Mouse (Mus musculus): ENCODE results near the gene Flot2. TPM values are rescaled to one million over a fixed set of nuclear protein-coding genes. Genes with fewer than 3 reads are reported as not detected.

The Flot2 gene
- polyA plus RNA-seq, 1 experiment from 2014 or later = 56.2 TPM

GRCm38 (mm10) chr11:78102958-78103747 lies 65.4 kb downstream of the Flot2 start:
- H3K4me3 ChIP-seq (ENCODE audit: low read depth, low read length) = no peak overlapping the region
- no peaks in the 10 kb centered on the region for H3K9me3 ChIP-seq (replicated peaks; ENCODE audit: control insufficient read depth, low read length)
- WGBS = 69% methylated on average over 5 of the region's 5 CpGs
- no peaks in the 10 kb centered on the region for H3K4me1 ChIP-seq (ENCODE audit: control insufficient read depth, insufficient read depth, low read length)
- H3K27ac ChIP-seq (ENCODE audit: low read depth, low read length) = no peak overlapping the region
- ATAC-seq (no peak), DNase-seq (ENCODE audit: low spot score) (no peak)
- H3K9ac ChIP-seq (ENCODE audit: low read length) = no peak overlapping the region
- 0 out of 2 replicates have a peak, but pooled peaks cover 3% of the 10 kb centered on the region for H3K36me3 ChIP-seq (ENCODE audit: control insufficient read depth, insufficient read depth, low read length)
- no peaks in the 10 kb centered on the region for H3K27me3 ChIP-seq (replicated peaks; ENCODE audit: control insufficient read depth, insufficient read depth, low read length)
- H3K4me2 ChIP-seq (ENCODE audit: low read length) = no peak overlapping the region

- ATAC-seq (no peak), DNase-seq (ENCODE audit: low spot score) (no peak)
- no peaks in the 10 kb centered on the region for H3K27me3 ChIP-seq (replicated peaks; ENCODE audit: control insufficient read depth, insufficient read depth, low read length)
- no peak overlapping the region for H3K4me3 ChIP-seq (ENCODE audit: low read depth, low read length)
- no peaks in the 10 kb centered on the region for H3K9me3 ChIP-seq (replicated peaks; ENCODE audit: control insufficient read depth, low read length)
- H3K4me1 ChIP-seq (ENCODE audit: control insufficient read depth, insufficient read depth, low read length) = no peaks in the 10 kb centered on the region
- H3K36me3 ChIP-seq (ENCODE audit: control insufficient read depth, insufficient read depth, low read length) = 0 out of 2 replicates have a peak, but pooled peaks cover 3% of the 10 kb centered on the region
- WGBS = 96% methylated on average over 5 of the region's 5 CpGs
- no peak overlapping the region for H3K27ac ChIP-seq (ENCODE audit: low read depth, low read length)
- no peak overlapping the region for H3K4me2 ChIP-seq (ENCODE audit: low read length)
- H3K9ac ChIP-seq (ENCODE audit: low read length) = no peak overlapping the region
Measured at GRCm38 (mm10) chr11:78104501-78104900, 66.8 kb downstream of the Flot2 start.

MicroRNAs encoded within 50 kb of the gene (microRNA counts, 519-probe panel; counts per million panel counts)
- microRNA mmu-miR-144 = 4,303 counts per million, percentile 52 among the panel's probes with 10 or more counts
- 3,634 counts per million, percentile 36 among the panel's probes with 10 or more counts for microRNA mmu-miR-451

Small RNAs within 50 kb of the gene (microRNA-seq; reads per million reads assigned to microRNA genes)
- 19.2 reads per million, percentile 38 among the genes with 10 or more reads in this experiment for gene Mir144
- gene Mir451a = not detected
- not detected for gene Mir451b

Other genes with a start within 250 kb of the Flot2 start
- 10.1 and 11.4 TPM in 2 replicates for gene Pipox, start 143.8 kb upstream of the Flot2 start, polyA plus RNA-seq (2014; fragmentation: Nextera tagmentation; extraction: Ambion mirVana)
- 140 and 175 TPM in 2 replicates for gene Sez6, start 107.1 kb upstream of the Flot2 start, polyA plus RNA-seq (2014; fragmentation: Nextera tagmentation; extraction: Ambion mirVana)
- gene Phf12, start 55.2 kb upstream of the Flot2 start, polyA plus RNA-seq (2014; fragmentation: Nextera tagmentation; extraction: Ambion mirVana) = 16.5 and 17.0 TPM in 2 replicates
- 36.6 and 38.8 TPM in 2 replicates for gene Dhrs13, start 5.7 kb upstream of the Flot2 start, polyA plus RNA-seq (2014; fragmentation: Nextera tagmentation; extraction: Ambion mirVana)
- 36.8 and 40.2 TPM in 2 replicates for gene Eral1, start 42.5 kb downstream of the Flot2 start, polyA plus RNA-seq (2014; fragmentation: Nextera tagmentation; extraction: Ambion mirVana)
- gene Fam222b, start 56.7 kb downstream of the Flot2 start, polyA plus RNA-seq (2014; fragmentation: Nextera tagmentation; extraction: Ambion mirVana) = 22.3 and 23.9 TPM in 2 replicates
- gene Traf4, start 127.7 kb downstream of the Flot2 start, polyA plus RNA-seq (2014; fragmentation: Nextera tagmentation; extraction: Ambion mirVana) = 79.2 and 82.6 TPM in 2 replicates
- 4.6 and 5.5 TPM in 2 replicates for gene Nek8, start 138.7 kb downstream of the Flot2 start, polyA plus RNA-seq (2014; fragmentation: Nextera tagmentation; extraction: Ambion mirVana)
- gene Tlcd1, start 138.8 kb downstream of the Flot2 start, polyA plus RNA-seq (2014; fragmentation: Nextera tagmentation; extraction: Ambion mirVana) = 4.4 and 4.5 TPM in 2 replicates
- 1,011 and 1,206 TPM in 2 replicates for gene Rpl23a, start 145.7 kb downstream of the Flot2 start, polyA plus RNA-seq (2014; fragmentation: Nextera tagmentation; extraction: Ambion mirVana)
- 48.1 and 48.2 TPM in 2 replicates for gene Rab34, start 150.5 kb downstream of the Flot2 start, polyA plus RNA-seq (2014; fragmentation: Nextera tagmentation; extraction: Ambion mirVana)
- 0.55 and 0.73 TPM in 2 replicates for gene Proca1, start 155.5 kb downstream of the Flot2 start, polyA plus RNA-seq (2014; fragmentation: Nextera tagmentation; extraction: Ambion mirVana)
- 82.4 and 90.2 TPM in 2 replicates for gene Sdf2, start 207.8 kb downstream of the Flot2 start, polyA plus RNA-seq (2014; fragmentation: Nextera tagmentation; extraction: Ambion mirVana)
- gene Supt6, start 208.1 kb downstream of the Flot2 start, polyA plus RNA-seq (2014; fragmentation: Nextera tagmentation; extraction: Ambion mirVana) = 17.7 and 21.7 TPM in 2 replicates
- gene 2610507B11Rik, start 223.8 kb downstream of the Flot2 start, polyA plus RNA-seq (2014; fragmentation: Nextera tagmentation; extraction: Ambion mirVana) = 49.4 and 56.0 TPM in 2 replicates